Mouse (Mus musculus): ENCODE results near the gene Plxnd1.
A peak's percentile ranks its signal among the peaks of the same experiment; 100 is the strongest.

The Plxnd1 gene

DNA sequence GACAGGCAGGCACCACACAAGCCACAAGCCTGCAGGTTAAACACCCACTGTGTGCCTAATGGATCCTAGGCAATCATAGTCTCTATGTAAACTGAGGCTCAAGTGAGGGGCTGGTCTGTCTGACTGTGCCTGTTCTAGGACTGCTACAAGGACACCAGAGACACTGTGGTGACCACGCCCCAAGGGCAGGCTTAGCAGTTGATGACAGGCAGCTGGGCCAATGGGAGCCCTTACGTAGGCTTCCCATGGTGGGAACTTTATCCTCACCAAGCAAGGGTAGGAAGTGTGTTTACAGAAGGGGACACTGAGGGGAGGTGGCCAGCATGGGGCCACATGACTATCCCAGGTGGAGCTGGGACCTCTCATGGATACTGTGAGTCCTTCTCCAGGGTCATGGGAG is 4.4 kb upstream of the Plxnd1 start:
- DNase-seq (ENCODE audit: low spot score in 2 of 2): no peak

DNA sequence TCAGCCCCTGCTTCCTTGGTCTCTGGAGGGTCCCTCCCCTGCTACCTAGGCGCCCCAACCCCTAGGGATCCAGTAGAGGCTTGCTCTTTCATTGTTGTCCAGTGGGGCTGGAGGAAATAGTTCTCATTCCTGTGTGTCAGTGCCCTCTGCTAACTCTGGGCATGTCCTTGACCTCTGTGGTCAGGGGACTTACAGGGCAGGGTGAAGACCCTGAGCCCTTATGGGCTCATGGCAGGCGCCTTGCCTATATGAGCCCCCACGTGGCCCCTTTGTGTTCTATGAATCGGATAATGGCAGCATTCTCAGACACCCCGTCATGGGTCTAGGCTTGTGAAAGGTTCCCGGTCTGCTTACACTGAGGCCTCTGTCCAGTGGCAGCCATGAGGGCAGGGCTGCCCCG is 4.0 kb upstream of the Plxnd1 start:
- no peak for DNase-seq (ENCODE audit: low spot score in 2 of 2)

DNA sequence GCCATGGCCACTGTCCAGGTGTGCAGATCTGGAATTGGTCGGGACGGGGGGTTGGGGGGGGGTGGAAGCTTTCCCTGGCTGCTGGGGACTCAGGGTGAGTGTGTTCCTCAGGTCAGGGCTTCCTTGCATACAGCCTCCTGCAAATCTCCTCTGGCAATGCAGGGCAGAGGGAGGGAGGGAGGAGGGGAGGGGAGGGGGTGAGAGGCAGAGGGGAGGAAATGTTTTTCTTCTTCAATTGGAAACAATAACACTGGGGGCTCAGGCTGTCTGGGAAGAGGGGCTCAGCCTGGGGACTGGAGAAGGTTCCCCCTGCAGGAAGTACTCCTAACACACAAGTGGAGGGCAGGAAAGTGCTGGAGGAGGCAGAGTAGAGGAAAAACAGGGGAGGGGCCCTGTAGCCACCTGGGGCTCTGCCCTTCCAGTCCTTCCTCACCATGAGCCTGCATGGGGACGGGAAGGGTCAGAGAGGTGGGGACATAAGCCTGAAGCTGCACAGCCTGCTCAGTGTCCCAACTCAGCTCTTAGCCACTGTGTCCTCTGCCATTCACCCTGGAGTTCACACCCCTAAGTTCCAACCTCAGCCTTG is 3.0 kb upstream of the Plxnd1 start:
- DNase-seq (ENCODE audit: low spot score in 2 of 2): no peak

DNA sequence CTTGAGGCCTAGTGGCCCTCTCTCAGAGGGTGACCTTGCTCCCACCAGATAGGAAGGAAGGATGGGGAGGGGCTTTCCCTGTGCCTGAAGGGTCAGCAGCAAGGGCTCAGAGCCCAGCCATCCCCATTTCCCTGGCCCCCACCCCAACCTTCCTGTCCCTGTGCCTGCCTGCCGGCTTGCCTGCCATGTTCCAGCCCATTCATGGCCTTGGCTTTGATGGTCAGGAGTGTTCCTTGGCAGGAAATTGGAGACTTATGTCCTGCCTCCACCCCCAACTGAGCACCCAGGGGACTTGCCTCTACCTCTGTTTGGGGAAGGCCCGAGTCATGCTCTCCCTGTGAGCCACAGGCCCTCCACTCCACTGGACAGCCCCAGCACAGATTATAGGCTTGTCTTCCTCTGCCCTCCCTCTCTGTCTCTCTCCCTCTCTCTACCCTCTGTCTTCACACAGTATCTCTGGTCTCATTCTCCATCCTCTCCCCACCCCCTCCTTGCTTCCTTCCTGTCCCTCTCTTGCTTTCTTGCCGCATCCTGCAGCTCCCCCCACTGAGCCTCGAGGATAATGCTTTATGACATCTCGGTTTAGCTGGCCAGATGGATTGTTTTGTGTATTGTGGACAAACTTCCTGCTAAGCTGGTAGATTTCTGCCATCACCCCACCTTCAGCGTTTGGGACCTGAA is 1.5 kb upstream of the Plxnd1 start:
- DNase-seq (ENCODE audit: low spot score in 2 of 2): no peak

GRCm38 (mm10) chr6:115995531-115995941 is 731 bp upstream of the Plxnd1 start:
- DNase-seq (ENCODE audit: low spot score in 2 of 2): no peak

DNA sequence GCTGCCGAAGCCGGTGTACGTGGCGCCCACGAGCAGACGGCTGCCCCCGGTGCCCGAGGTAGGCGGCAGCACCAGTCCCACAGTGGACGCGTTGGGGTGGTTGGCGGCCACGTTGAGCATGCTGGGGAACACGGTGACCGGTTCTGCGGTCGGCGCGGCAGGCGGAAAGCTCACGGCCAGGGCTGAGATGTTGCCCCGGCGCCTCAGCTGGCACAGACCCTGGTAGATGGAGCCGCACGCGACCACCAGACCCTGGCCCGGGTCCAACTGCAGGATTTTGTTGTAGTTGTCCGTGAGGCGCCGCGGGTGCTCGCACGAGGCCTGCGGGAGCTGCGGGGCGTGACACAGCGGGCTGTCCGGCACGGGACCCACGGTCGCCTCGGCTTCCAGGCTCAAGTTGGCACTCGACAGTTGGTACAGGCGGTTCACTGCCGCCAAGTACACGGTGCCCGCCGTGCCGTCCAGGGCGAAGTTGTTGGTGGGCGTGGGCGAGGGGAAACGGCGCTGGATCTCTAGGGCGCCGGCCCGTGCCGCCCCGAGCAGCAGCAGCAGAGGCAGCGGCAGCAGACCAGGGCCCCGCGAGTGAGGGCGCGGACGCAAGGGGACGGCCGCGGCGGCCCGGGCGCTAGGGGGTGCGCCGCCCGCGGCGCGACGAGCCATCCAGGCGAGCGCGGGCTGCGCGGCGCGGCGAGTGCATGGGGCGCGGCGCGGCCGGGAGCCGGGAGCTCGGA is 494 bp downstream of the Plxnd1 start:
- DNase-seq (ENCODE audit: low spot score in 2 of 2): no peak

- no peak for DNase-seq (ENCODE audit: low spot score in 2 of 2)
These were observed 1.2 kb downstream of the Plxnd1 start for GRCm38 (mm10) chr6:115993463-115994145.

- no peak for DNase-seq (ENCODE audit: low spot score in 2 of 2)
These were observed 1.8 kb downstream of the Plxnd1 start for GRCm38 (mm10) chr6:115992981-115993380.

DNA sequence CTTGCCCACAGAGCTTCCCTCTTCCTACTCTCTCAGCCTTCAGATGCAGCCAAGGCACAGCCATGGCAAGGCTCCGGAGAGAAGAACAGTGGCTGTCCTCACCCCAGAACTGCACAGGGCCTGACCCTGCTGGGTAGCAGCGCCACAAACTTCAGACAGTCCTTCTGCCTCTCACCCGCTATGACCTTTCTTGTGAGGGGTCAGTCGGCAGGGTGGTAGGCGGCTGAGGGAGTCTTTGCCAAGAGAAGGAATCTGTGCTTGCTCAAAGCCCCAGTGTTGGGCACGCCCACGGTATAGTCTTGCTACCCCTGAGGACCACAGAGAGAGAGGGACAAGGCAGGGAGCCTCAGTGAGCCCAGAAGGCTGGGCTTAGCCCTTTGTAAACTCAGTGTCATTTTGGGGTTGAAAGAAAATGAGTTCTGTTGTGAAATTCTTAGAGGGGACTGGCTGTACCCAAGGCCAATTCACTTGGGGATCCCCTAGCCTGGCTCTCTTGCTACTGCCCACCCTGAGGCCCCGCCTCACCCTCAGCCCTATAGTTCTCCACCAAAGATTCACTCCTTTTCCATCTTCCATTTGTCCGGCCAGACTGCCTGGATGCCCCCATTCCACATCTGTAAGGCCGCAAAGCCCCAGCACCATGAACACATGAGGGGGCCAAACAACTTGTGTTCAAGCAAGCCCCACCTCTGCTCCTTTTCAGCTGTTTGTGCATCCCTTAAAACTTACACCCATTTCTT is 2.8 kb downstream of the Plxnd1 start:
- DNase-seq (ENCODE audit: low spot score in 2 of 2): no peak

DNA sequence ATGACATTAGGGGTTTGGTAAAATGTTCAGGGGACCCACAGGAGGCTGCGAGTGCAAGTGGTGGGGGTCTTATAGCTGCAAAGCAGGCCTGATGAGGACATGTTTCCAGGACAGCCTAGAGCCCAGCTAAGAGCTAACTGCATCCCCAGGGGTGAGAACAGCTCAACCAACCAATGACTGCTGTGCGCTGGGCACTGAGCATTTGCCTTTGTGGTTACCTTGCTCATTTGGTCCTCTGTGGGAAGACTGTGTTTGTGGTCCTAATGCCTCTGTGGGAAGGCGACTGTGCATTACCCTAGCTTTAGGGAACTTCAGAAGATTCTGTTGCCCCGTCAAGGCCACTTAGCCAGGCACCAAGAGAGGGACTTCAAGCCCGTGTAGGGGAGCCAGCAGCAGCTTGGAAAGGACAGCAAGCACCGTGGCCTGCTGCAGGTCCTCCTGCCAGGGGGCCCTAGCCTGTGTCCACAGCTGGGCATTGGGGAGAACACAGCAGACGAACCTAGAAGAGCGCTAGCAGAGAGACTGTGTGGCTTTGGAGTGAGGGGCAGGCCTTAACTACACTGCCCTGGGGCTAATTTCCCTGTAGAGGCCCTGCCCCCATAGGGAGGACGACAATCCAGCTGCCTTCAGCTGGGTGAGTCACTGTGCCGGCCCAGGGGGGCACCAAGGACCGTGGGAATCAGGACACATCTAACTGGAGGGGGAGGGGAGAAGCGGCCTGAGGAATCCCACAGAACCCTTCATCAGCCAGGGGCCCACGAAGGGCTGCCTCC is 3.5 kb downstream of the Plxnd1 start:
- DNase-seq (ENCODE audit: low spot score in 2 of 2): no peak

GRCm38 (mm10) chr6:115990479-115990878 is 4.3 kb downstream of the Plxnd1 start:
- no peak for DNase-seq (ENCODE audit: low spot score in 2 of 2)

- no peak for DNase-seq (ENCODE audit: low spot score in 2 of 2)
These were observed 4.7 kb downstream of the Plxnd1 start for GRCm38 (mm10) chr6:115990056-115990455.

DNA sequence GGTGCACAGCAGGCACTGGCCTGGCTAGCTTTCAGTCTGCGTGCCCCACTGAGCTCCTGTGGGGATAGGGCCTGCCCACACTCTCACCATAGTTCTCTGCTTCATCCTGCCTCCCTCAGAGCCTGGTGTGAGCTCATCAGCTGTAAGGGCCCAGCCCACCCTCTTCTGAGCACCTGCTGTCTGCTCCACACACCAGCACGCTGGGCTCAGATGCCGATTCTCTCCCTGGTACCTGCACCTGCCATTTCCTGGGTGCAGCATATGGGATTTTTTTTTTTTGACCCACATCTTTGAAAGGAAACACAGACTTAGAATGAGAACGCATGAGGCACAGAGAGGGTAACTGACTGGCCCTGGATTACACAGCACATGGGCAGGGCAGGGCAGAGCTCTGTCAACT is 5.2 kb downstream of the Plxnd1 start:
- DNase-seq (ENCODE audit: low spot score in 2 of 2): peak in 1 of 2 experiments; percentile 66

DNA sequence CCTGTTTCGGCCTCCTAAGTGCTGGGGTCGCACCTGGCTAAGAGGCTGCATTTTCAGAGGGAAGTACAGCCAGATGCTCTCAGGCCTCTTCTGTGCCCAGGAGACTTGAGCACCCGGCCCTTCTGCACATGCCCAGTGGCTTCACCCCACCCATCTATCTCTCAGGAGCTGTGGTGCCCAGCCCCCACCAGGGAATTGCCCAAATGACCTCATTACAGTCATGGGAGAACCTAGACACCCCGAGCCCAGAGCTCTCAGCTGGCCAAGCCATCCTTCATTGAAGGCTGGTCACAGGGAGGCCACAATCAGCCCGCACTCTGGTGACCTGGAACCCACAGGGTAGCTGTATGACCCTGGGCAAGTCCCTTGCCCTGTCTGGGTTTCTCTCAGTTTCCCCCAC is 5.8 kb downstream of the Plxnd1 start:
- DNase-seq (ENCODE audit: low spot score in 2 of 2): no peak

DNA sequence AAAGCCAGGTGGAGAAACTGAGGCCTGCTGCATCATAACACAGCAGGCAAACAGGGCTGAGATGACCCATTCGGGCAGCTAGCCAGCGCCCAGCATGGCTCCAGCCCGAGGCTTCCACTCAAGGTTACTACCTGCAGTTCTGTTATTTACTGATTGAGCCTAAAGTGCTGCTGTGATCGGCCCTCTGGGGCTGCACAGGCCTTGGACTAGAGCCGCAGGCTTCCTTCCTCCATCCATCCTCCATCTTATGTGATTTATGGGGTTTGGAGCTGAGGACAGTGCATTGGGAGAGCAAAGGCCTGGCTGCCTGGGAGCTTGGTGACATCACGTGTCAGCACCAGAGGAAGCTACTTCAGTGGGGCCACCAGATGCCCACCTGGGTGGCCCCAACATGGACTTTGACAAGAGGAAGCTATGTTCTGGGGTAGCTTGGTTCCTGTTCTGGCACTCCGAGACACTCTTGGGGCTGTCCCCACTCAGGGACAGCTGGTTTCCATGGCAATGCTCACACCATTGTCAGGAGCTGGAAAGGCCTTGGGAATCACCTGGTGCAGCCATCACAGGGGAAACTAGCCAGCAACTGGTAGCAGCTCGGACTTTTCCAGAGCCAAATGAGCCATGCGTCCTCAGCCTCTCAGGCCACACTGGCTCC is 7.6 kb downstream of the Plxnd1 start:
- DNase-seq (ENCODE audit: low spot score in 2 of 2): no peak

DNA sequence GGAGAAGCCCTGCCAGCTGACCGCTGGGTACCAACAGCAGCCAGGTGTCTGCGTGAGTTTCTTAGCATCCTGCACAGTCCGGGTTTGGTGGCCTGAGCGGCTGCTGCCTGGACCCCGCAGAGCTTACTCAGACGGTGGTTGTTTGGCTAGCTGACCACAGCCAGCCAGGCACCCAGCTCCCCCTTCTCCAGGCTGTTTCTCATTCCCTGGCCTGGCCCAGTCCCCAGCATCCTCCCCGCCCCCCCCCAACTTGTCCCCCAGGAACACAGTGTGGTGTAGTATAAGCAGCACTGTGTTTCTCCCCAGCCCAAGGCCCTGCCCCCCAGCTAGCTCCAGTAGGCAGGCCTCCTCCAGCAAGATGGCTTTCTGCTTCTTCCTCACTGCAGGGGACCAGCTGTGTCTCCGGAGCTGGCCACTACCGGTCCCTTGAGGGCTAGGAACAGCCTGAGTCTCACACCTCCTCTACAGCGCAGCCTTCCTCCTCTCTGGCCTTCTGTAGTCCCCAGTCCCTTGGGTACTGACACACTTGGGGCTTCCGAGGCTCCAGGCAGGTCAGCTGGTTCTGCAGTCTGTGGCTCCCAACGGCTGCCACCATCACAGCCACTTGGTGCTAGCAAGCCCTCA is 8.2 kb downstream of the Plxnd1 start:
- DNase-seq (ENCODE audit: low spot score in 2 of 2): no peak

DNA sequence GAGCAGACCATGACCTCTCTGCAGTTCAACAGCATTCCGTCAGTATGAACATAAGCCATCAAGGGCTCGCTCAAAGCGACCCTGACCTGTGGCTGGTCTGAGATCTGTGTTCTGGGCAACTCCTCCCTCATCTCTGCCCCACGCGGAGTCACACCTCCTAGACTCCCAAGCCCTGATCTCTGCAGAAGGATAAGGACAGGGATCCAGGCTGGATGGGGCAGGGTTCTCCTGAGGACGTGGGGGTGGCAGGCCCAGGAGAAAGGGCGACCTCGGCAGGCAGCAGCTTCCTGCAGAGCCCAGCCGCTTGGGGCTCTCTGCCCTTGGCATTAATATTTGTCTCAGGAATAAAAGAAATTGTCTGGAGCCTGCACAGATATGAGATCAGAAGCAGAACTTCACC is 9.2 kb downstream of the Plxnd1 start:
- DNase-seq (ENCODE audit: low spot score in 2 of 2): no peak

DNA sequence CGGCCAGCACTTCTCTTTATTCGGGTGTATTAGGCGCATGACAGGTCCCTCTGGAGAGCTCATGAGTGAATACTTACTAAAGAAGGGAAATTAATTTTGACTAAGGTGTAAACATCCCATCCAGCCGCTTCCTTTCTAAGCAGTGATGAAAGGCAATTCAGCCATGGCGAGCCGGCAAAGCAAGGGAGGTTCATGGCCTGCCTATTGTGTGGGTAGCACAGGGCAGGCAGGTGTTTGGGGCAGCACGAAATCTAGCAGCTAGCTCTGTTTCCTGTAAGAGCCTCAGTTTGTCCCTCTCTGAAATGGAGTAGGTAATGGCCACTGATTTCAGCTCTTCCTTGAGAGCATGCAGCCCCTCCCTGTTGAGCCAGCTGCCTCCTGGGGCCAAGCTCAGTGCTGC is 10.2 kb downstream of the Plxnd1 start:
- no peak for DNase-seq (ENCODE audit: low spot score in 2 of 2)

GRCm38 (mm10) chr6:115983306-115984038 is 11.3 kb downstream of the Plxnd1 start:
- DNase-seq (ENCODE audit: low spot score in 2 of 2): no peak

Data from frontal cortex, postnatal 36 days (tissue).